Mouse (Mus musculus) midbrain, embryonic 12.5 days (tissue): ENCODE data around the gene Atxn1. TPM values are rescaled to one million over a fixed set of nuclear protein-coding genes. Genes with fewer than 3 reads are reported as not detected.
A peak's percentile ranks its signal among the peaks of the same experiment; 100 is the strongest.

Experiments
- ATAC-seq: fragments of 200-750 bp; cut with Nextera tagmentation; 2 replicates; pipeline ENCODE4 v1.8.0; 2017; ENCODE audit warnings: low read depth, moderate TSS enrichment, moderate library complexity; ENCODE audit not compliant: low FRiP score
- H3K27ac ChIP-seq: fragments of 300-500 bp; sonication (generic); replicated peaks from 2 replicates; pipeline ENCODE4 v1.5.1; 2016; ENCODE audit warnings: mild to moderate bottlenecking
- H3K27me3 ChIP-seq: fragments of 300-500 bp; sonication (generic); 2 replicates; pipeline ENCODE4 v1.6.1; 2016; ENCODE audit warnings: mild to moderate bottlenecking
- H3K36me3 ChIP-seq: fragments of 300-500 bp; sonication (generic); 2 replicates; pipeline ENCODE4 v1.6.1; 2016
- H3K4me1 ChIP-seq: fragments of 300-500 bp; sonication (generic); 2 replicates; pipeline ENCODE4 v1.6.1; 2016
- H3K4me2 ChIP-seq: fragments of 300-500 bp; sonication (generic); replicated peaks from 2 replicates; pipeline ENCODE4 v1.6.1; 2016; ENCODE audit warnings: mild to moderate bottlenecking, moderate library complexity
- H3K4me3 ChIP-seq: fragments of 300-500 bp; sonication (generic); 2 replicates; pipeline ENCODE4 v1.5.1; 2016; ENCODE audit warnings: mild to moderate bottlenecking
- H3K9ac ChIP-seq: fragments of 300-500 bp; sonication (generic); replicated peaks from 2 replicates; pipeline ENCODE4 v1.6.1; 2016; ENCODE audit warnings: mild to moderate bottlenecking, moderate library complexity
- H3K9me3 ChIP-seq: fragments of 300-500 bp; sonication (generic); 2 replicates; pipeline ENCODE4 v1.6.1; 2016; ENCODE audit warnings: mild to moderate bottlenecking
- WGBS: fragments of 180-500 bp; shearing (Covaris S2); methylation state at CpG from one replicate; pipeline ENCODE4 v1.1.7; 2016; 5-methylcytosine and 5-hydroxymethylcytosine counted together
- polyA plus RNA-seq: library from polyadenylated mRNA; unstranded; fragments of >200 nt; fragmentation: Nextera tagmentation; extraction: Ambion mirVana; gene quantifications from 2 replicates; pipeline ENCODE4 v1.2.1, GENCODE M21; 2016

Atxn1 gene
- polyA plus RNA-seq, 1 experiment from 2014 or later: 4.2 TPM

GRCm38 (mm10) chr13:45507274-45508229 is 457.3 kb downstream of the Atxn1 start, which contains the start of gene Gmpr:
Gene Gmpr, plus strand, starts transcription at chr13:45507444.
- Histone ChIP-seq H3K36me3 (no peaks in the 10 kb centered on the region), H3K4me3 (peak within 1 kb of the TSS; percentile 61), H3K9ac (peak within 1 kb of the TSS; percentile 62), H3K27ac (no peak within 1 kb of the TSS), H3K4me1 (peaks cover 11% of the 10 kb centered on the region), H3K27me3 (peaks cover 22% of the 10 kb centered on the region), H3K4me2 (peak within 1 kb of the TSS; percentile 95), H3K9me3 (no peaks in the 10 kb centered on the region)
- under 1% methylated on average over 63 of the region's 63 CpGs for WGBS
- ATAC-seq: peak; percentile 88

- Histone ChIP-seq H3K27me3 (peaks cover 20% of the 10 kb centered on the region), H3K27ac (no peak overlapping the region), H3K9me3 (no peaks in the 10 kb centered on the region), H3K4me3 (no peak overlapping the region), H3K4me1 (peaks cover 11% of the 10 kb centered on the region), H3K4me2 (no peak overlapping the region), H3K9ac (no peak overlapping the region), H3K36me3 (no peaks in the 10 kb centered on the region)
- 91% methylated on average over 3 of the region's 3 CpGs for WGBS
- ATAC-seq: no peak
Observed at GRCm38 (mm10) chr13:45505546-45505945, 459.3 kb downstream of the Atxn1 start.

GRCm38 (mm10) chr13:45502791-45503190 is 462.0 kb downstream of the Atxn1 start:
- 93% methylated on average over 5 of the region's 5 CpGs for WGBS
- Histone ChIP-seq H3K27ac (no peak overlapping the region), H3K9ac (no peak overlapping the region), H3K4me2 (no peak overlapping the region), H3K36me3 (no peaks in the 10 kb centered on the region), H3K4me1 (peaks cover 4% of the 10 kb centered on the region; the same call in 1 of the 2 replicates), H3K9me3 (no peaks in the 10 kb centered on the region), H3K4me3 (no peak overlapping the region), H3K27me3 (peaks cover 10% of the 10 kb centered on the region; the same call in 1 of the 2 replicates)
- ATAC-seq: no peak

- 86% methylated on average over 3 of the region's 3 CpGs for WGBS
- Histone ChIP-seq H3K27me3 (no peaks in the 10 kb centered on the region), H3K9me3 (0 out of 2 replicates have a peak, but pooled peaks cover 2% of the 10 kb centered on the region), H3K4me3 (no peak overlapping the region), H3K9ac (no peak overlapping the region), H3K4me1 (no peaks in the 10 kb centered on the region), H3K4me2 (no peak overlapping the region), H3K36me3 (no peaks in the 10 kb centered on the region), H3K27ac (no peak overlapping the region)
- ATAC-seq: no peak
Observed at GRCm38 (mm10) chr13:45499906-45500305, 464.9 kb downstream of the Atxn1 start.
